Mouse (Mus musculus) right cerebral cortex, postnatal 14 days (tissue): ENCODE measurements around the gene Igbp1b.

ENCODE experiments used
- DNase-seq: peaks from one replicate; pipeline ENCODE4 v3.0.0; 2022

The Igbp1b gene

GRCm38 (mm10) chr6:138658516-138658915, at the start of gene Igbp1b:
Gene Igbp1b, minus strand, starts transcription at chr6:138658544.
- DNase-seq = no peak

- no peak for DNase-seq
Observed at GRCm38 (mm10) chr6:138682959-138683358, 24.6 kb upstream of the Igbp1b start.

- no peak for DNase-seq
Observed at GRCm38 (mm10) chr6:138672704-138673141, 14.4 kb upstream of the Igbp1b start.

GRCm38 (mm10) chr6:138665416-138665815, 7.1 kb upstream of the Igbp1b start:
- DNase-seq = no peak

GRCm38 (mm10) chr6:138645604-138646003, 12.7 kb downstream of the Igbp1b start:
- no peak for DNase-seq

- no peak for DNase-seq
Observed at GRCm38 (mm10) chr6:138639351-138639750, 19.0 kb downstream of the Igbp1b start.

- no peak for DNase-seq
Observed at GRCm38 (mm10) chr6:138620786-138621185, 37.6 kb downstream of the Igbp1b start.

GRCm38 (mm10) chr6:138618396-138618795, 39.9 kb downstream of the Igbp1b start:
- DNase-seq = no peak
